ENCODE assay signal across 8 mouse cellular contexts in the genomic region with DNA sequence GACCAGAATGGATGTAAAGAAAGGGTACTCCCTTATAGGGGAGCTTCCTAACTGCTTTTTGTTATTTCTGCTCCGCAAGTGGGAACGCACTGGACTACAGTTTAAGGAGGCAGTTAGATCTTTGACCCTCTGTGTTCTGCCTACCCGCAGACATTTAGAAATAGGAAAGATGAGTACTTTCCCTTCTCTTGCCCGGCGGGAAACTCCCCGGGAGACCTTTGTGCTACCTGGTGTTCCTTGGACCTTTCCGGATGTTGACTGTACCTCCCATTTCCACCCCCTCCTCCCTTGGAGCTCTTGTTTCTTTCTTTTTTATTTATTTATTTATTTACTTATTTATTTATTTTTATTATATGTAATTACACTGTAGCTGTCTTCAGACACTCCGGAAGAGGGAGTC. TPM values are rescaled to one million over a fixed set of nuclear protein-coding genes. Genes with fewer than 3 reads are reported as not detected.
DNase-seq lines count a peak whose midpoint lies in the region; ATAC-seq and TF ChIP-seq lines count a peak whose summit lies in the region.

No protein-coding gene starts in this region.

- no peak for ATAC-seq in lung, embryonic 14.5 days (ENCODE audit: insufficient read depth)
- 0 out of 2 replicates have a peak, but pooled peaks have one; percentile 5 for ATAC-seq in forebrain, embryonic 13.5 days

- H3K36me3 ChIP-seq in lung, embryonic 14.5 days (ENCODE audit: insufficient read depth), result no peaks in the 10 kb centered on the region
- no peaks in the 10 kb centered on the region for H3K36me3 ChIP-seq in forebrain, embryonic 13.5 days (ENCODE audit: poor library complexity, severe bottlenecking)
- peaks cover 11% of the 10 kb centered on the region; the same call in 1 of the 2 replicates for H3K36me3 ChIP-seq in small intestine, adult 2 months (ENCODE audit: control insufficient read depth, insufficient read depth, low read length)

- TF ChIP-seq CTCF in lung, embryonic 14.5 days (IDR thresholded peaks at IDR 0.05; ENCODE audit: low read depth), result no peak
- no peak for TF ChIP-seq CTCF in small intestine, adult 2 months (IDR thresholded peaks at IDR 0.05; ENCODE audit: extremely low read depth, insufficient read length, insufficient replicate concordance, low read depth, low read length)

- no peaks in the 10 kb centered on the region for H3K9me3 ChIP-seq in lung, embryonic 14.5 days (ENCODE audit: low read depth, low read length)
- no peaks in the 10 kb centered on the region for H3K9me3 ChIP-seq in forebrain, embryonic 13.5 days (replicated peaks)

- H3K9ac ChIP-seq in lung, embryonic 14.5 days, result no peak overlapping the region
- peak overlapping the region; percentile 85 for H3K9ac ChIP-seq in forebrain, embryonic 13.5 days

- peak overlapping the region; percentile 63 for H3K4me3 ChIP-seq in lung, embryonic 14.5 days (ENCODE audit: low read depth, low read length)
- H3K4me3 ChIP-seq in forebrain, embryonic 13.5 days, result peak overlapping the region; percentile 82
- peak overlapping the region; percentile 86 for H3K4me3 ChIP-seq in small intestine, adult 2 months (ENCODE audit: low read depth, low read length)

- no peak overlapping the region for H3K27ac ChIP-seq in lung, embryonic 14.5 days (ENCODE audit: low read depth)
- no peak overlapping the region for H3K27ac ChIP-seq in forebrain, embryonic 13.5 days
- H3K27ac ChIP-seq in small intestine, adult 2 months (ENCODE audit: insufficient read depth, low read depth, low read length), result peak overlapping the region; percentile 100

- H3K4me1 ChIP-seq in lung, embryonic 14.5 days (ENCODE audit: insufficient read depth), result no peaks in the 10 kb centered on the region
- peaks cover 19% of the 10 kb centered on the region for H3K4me1 ChIP-seq in forebrain, embryonic 13.5 days
- peaks cover 13% of the 10 kb centered on the region for H3K4me1 ChIP-seq in small intestine, adult 2 months (ENCODE audit: control insufficient read depth, insufficient read depth, insufficient read length, low read length)

- no peak for TF ChIP-seq POLR2A in small intestine, adult 2 months (IDR thresholded peaks at IDR 0.05; ENCODE audit: low read depth, low read length)

- peak overlapping the region; percentile 95 for H3K4me2 ChIP-seq in lung, embryonic 14.5 days
- peak overlapping the region; percentile 95 for H3K4me2 ChIP-seq in forebrain, embryonic 13.5 days

- H3K27me3 ChIP-seq in lung, embryonic 14.5 days (ENCODE audit: insufficient read depth, low read length), result peaks cover 71% of the 10 kb centered on the region
- peaks cover 74% of the 10 kb centered on the region for H3K27me3 ChIP-seq in forebrain, embryonic 13.5 days
- 0 out of 2 replicates have a peak, but pooled peaks cover 3% of the 10 kb centered on the region for H3K27me3 ChIP-seq in small intestine, adult 2 months (ENCODE audit: control insufficient read depth, insufficient read depth, low read length)

- DNase-seq in lung, embryonic 14.5 days, result no peak
- no peak for DNase-seq in lung, postnatal 25 days (ENCODE audit: low spot score)
- peak; percentile 72 to 80 for DNase-seq in kidney, postnatal 36 days
- DNase-seq in gastrocnemius, adult 18-20 months (ENCODE audit: low spot score), result no peak
- no peak for DNase-seq in urinary bladder, adult 18-20 months (ENCODE audit: low spot score in 2 of 2)
- DNase-seq in thymus, postnatal 36 days, result no peak

- 14% methylated on average over 8 of the region's 8 CpGs for WGBS in lung, embryonic 14.5 days
- WGBS in forebrain, embryonic 13.5 days, result 12% methylated on average over 8 of the region's 8 CpGs
- WGBS in small intestine, adult 2 months, result 5% methylated on average over 8 of the region's 8 CpGs

RNA-seq across cellular contexts. Expression of a gene that starts 1.0 kb away (rescaled TPM):
- 1.3 and 1.7 TPM in 2 replicates for polyA plus RNA-seq in lung, embryonic 14.5 days (2014; fragmentation: Nextera tagmentation; extraction: Ambion mirVana)
- polyA plus RNA-seq in forebrain, embryonic 13.5 days (2015; fragmentation: Nextera tagmentation; extraction: Ambion mirVana), result 1.5 and 1.9 TPM in 2 replicates
- 189 and 283 TPM in 2 replicates for polyA plus RNA-seq in small intestine, adult 2 months (2012; rRNA removed)
- 1 to 10 TPM; 2.0 to 3.9 TPM for total RNA-seq in gastrocnemius, adult 18-20 months (2021)

RNA-seq across cellular contexts. Expression of a gene that starts 9.2 kb away (rescaled TPM):
- 210 and 217 TPM in 2 replicates for polyA plus RNA-seq in lung, embryonic 14.5 days (2014; fragmentation: Nextera tagmentation; extraction: Ambion mirVana)
- polyA plus RNA-seq in forebrain, embryonic 13.5 days (2015; fragmentation: Nextera tagmentation; extraction: Ambion mirVana), result 230 and 241 TPM in 2 replicates
- 54.6 and 82.5 TPM in 2 replicates for polyA plus RNA-seq in small intestine, adult 2 months (2012; rRNA removed)
- 10 to 100 TPM; 57.4 to 66.2 TPM for total RNA-seq in gastrocnemius, adult 18-20 months (2021)

RNA-seq across cellular contexts. Expression of a gene that starts 18.7 kb away (rescaled TPM):
- 94.8 and 96.4 TPM in 2 replicates for polyA plus RNA-seq in lung, embryonic 14.5 days (2014; fragmentation: Nextera tagmentation; extraction: Ambion mirVana)
- 53.0 and 55.8 TPM in 2 replicates for polyA plus RNA-seq in forebrain, embryonic 13.5 days (2015; fragmentation: Nextera tagmentation; extraction: Ambion mirVana)
- 10.3 and 11.5 TPM in 2 replicates for polyA plus RNA-seq in small intestine, adult 2 months (2012; rRNA removed)
- total RNA-seq in gastrocnemius, adult 18-20 months (2021), result 1 to 10 TPM; 2.5 to 2.9 TPM

RNA-seq across cellular contexts. Expression of a gene that starts 23.9 kb away (rescaled TPM):
- 24.9 and 25.0 TPM in 2 replicates for polyA plus RNA-seq in lung, embryonic 14.5 days (2014; fragmentation: Nextera tagmentation; extraction: Ambion mirVana)
- 25.8 and 25.9 TPM in 2 replicates for polyA plus RNA-seq in forebrain, embryonic 13.5 days (2015; fragmentation: Nextera tagmentation; extraction: Ambion mirVana)
- 10.9 and 14.5 TPM in 2 replicates for polyA plus RNA-seq in small intestine, adult 2 months (2012; rRNA removed)
- total RNA-seq in gastrocnemius, adult 18-20 months (2021), result 1 to 10 TPM; 2.6 to 2.8 TPM

RNA-seq across cellular contexts. Expression of a gene that starts 24.4 kb away (rescaled TPM):
- 18.8 and 27.7 TPM in 2 replicates for polyA plus RNA-seq in lung, embryonic 14.5 days (2014; fragmentation: Nextera tagmentation; extraction: Ambion mirVana)
- 9.3 and 12.1 TPM in 2 replicates for polyA plus RNA-seq in forebrain, embryonic 13.5 days (2015; fragmentation: Nextera tagmentation; extraction: Ambion mirVana)
- 8.5 and 17.9 TPM in 2 replicates for polyA plus RNA-seq in small intestine, adult 2 months (2012; rRNA removed)
- 10 to 100 TPM; 15.7 to 18.2 TPM for total RNA-seq in gastrocnemius, adult 18-20 months (2021)

Comparison
In these comparisons a context has a peak if more than half of its experiments do, and no peak if none do; other contexts are left out.
1. DNase-seq: peak in kidney, postnatal 36 days (2 of 2); none in lung, embryonic 14.5 days (single experiment), lung, postnatal 25 days (single experiment), gastrocnemius, adult 18-20 months (single experiment), urinary bladder, adult 18-20 months (0 of 2) and thymus, postnatal 36 days (0 of 2).
2. RNA of a gene that starts 1.0 kb away (polyA plus RNA-seq): 189 to 283 TPM in small intestine, adult 2 months; 1.3 to 1.7 TPM in lung, embryonic 14.5 days and 1.5 to 1.9 TPM in forebrain, embryonic 13.5 days; every median in the first group is over 10 times any median in the second.
3. Peak in every context shown above with its lines, with median percentiles within 50 percentile points of each other: H3K4me3 ChIP-seq.